Mouse (Mus musculus) limb, embryonic 14.5 days (tissue): ENCODE results near the gene Gss. TPM values are rescaled to one million over a fixed set of nuclear protein-coding genes. Genes with fewer than 3 reads are reported as not detected.

Experiments
- ATAC-seq: fragments of 200-750 bp; cut with Nextera tagmentation; 2 replicates; pipeline ENCODE4 v1.8.0; 2017; ENCODE audit warnings: low read depth, moderate number of reproducible peaks, moderate TSS enrichment; ENCODE audit not compliant: low FRiP score
- DNase-seq: peaks from one replicate; pipeline ENCODE4 v3.0.0-alpha.2; 2015; ENCODE audit warnings: low spot score
- H3K27ac ChIP-seq: fragments of 300-500 bp; sonication (generic); replicated peaks from 2 replicates; pipeline ENCODE4 v1.5.1; 2014; ENCODE audit warnings: low read depth, mild to moderate bottlenecking, low read length, moderate library complexity, mixed read lengths
- H3K27me3 ChIP-seq: fragments of 300-500 bp; sonication (generic); 2 replicates; pipeline ENCODE4 v1.6.1; 2014; ENCODE audit warnings: low read length, mixed read lengths; ENCODE audit not compliant: control insufficient read depth, insufficient read depth
- H3K36me3 ChIP-seq: fragments of 300-500 bp; sonication (generic); 2 replicates; pipeline ENCODE4 v1.6.1; 2014; ENCODE audit warnings: mild to moderate bottlenecking, low read length, moderate library complexity, mixed read lengths; ENCODE audit not compliant: control insufficient read depth, insufficient read depth
- H3K4me1 ChIP-seq: fragments of 300-500 bp; sonication (generic); 2 replicates; pipeline ENCODE4 v1.6.1; 2014; ENCODE audit warnings: antibody characterized with exemption, low read length, mixed read lengths; ENCODE audit not compliant: control insufficient read depth, insufficient read depth
- H3K4me2 ChIP-seq: fragments of 300-500 bp; sonication (generic); replicated peaks from 2 replicates; pipeline ENCODE4 v1.6.1; 2014; ENCODE audit warnings: low read depth, mild to moderate bottlenecking, low read length, moderate library complexity; ENCODE audit not compliant: severe bottlenecking
- H3K4me3 ChIP-seq: fragments of 300-500 bp; sonication (generic); replicated peaks from 2 replicates; pipeline ENCODE4 v1.5.1; 2014; ENCODE audit warnings: low read length
- H3K9ac ChIP-seq: fragments of 300-500 bp; sonication (generic); 2 replicates; pipeline ENCODE4 v1.6.1; 2014; ENCODE audit warnings: mild to moderate bottlenecking, low read depth, low read length, moderate library complexity; ENCODE audit not compliant: severe bottlenecking
- H3K9me3 ChIP-seq: fragments of 300-500 bp; sonication (generic); 2 replicates; pipeline ENCODE4 v1.6.1; 2016; ENCODE audit warnings: low read length; ENCODE audit not compliant: control insufficient read depth
- POLR2A ChIP-seq: fragments of 200-500 bp; IDR thresholded peaks from 2 replicates; pipeline ENCODE4 v1.8.0; 2012; ENCODE audit warnings: inconsistent platforms, mild to moderate bottlenecking, moderate library complexity, borderline replicate concordance; ENCODE audit not compliant: insufficient read depth, insufficient read length; ENCODE audit errors: extremely low read depth
- WGBS: fragments of 180-500 bp; shearing (Covaris S2); extraction: QIAGEN DNeasy Blood & Tissue Kit; methylation state at CpG from one replicate; pipeline ENCODE4 v1.1.7; 2014; 5-methylcytosine and 5-hydroxymethylcytosine counted together
- polyA plus RNA-seq, 2 experiments: library from polyadenylated mRNA; depleted of rRNA in 1 of 2; stranded (reverse) in 1 of 2; unstranded in 1 of 2; fragments of >200 nt; fragmentation: Nextera tagmentation in 1 of 2; extraction: Ambion mirVana in 1 of 2; gene quantifications; 2 replicates each; pipeline versions ENCODE4 v1.2.1 to v1.2.3; 2012 to 2014

The Gss gene
- polyA plus RNA-seq, 2 experiments = 16.3 to 24.9 TPM

DNA sequence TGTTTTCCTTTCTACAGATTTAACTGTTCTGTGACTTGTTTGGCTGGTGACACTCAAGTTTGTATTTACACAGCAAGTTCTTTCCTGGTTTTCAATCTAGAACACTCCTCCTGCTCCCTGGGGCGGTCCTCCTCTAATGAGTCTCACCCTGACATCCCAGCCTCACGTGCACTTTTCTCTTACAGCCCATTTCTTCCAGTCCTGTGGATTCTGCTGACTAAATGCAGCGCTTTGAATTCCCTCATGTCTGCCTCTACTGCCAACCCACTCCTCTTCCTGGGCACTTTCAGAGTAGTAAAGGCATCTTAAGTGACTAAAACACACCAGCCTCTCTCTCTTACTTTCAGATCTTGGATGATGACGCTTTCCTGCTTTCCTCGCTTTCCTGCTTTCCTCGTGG lies 934 bp downstream of the Gss start:
- 5% methylated on average over 6 of the region's 6 CpGs for WGBS
- no peaks in the 10 kb centered on the region for H3K36me3 ChIP-seq
- H3K27me3 ChIP-seq = no peaks in the 10 kb centered on the region
- no peaks in the 10 kb centered on the region for H3K9me3 ChIP-seq
- peak overlapping the region; percentile 57 for H3K4me3 ChIP-seq
- H3K4me1 ChIP-seq = peaks cover 5% of the 10 kb centered on the region; the same call in 1 of the 2 replicates
- H3K27ac ChIP-seq = peak overlapping the region; percentile 85
- DNase-seq (no peak), ATAC-seq (no peak)
- no peak for TF ChIP-seq POLR2A
- H3K9ac ChIP-seq = peak overlapping the region; percentile 77
- peak overlapping the region; percentile 69 for H3K4me2 ChIP-seq

DNA sequence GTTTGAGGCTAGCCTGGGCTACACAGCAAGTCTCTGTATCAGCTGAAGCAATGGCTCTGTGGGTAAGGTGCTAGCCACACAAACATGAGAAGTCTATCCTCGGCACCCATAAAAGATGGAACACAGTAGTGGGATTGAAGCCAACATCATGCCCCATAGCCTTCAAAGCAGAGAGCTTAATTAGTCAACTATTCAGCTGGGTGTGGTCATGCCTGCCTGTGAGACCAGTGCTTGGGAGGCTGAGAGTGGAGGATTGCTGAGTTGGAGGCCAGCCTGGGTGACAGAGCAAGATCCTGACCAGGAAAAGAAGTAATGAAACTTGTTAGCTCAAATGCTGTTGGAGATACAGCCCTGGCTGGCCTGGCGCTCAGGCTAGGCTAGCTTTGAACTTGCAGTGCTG lies 1.7 kb downstream of the Gss start:
- Histone ChIP-seq H3K4me1 (peaks cover 5% of the 10 kb centered on the region; the same call in 1 of the 2 replicates), H3K27me3 (no peaks in the 10 kb centered on the region), H3K4me3 (no peak overlapping the region), H3K9me3 (no peaks in the 10 kb centered on the region), H3K36me3 (no peaks in the 10 kb centered on the region), H3K9ac (no peak overlapping the region), H3K4me2 (no peak overlapping the region), H3K27ac (no peak overlapping the region)
- DNase-seq (no peak), ATAC-seq (no peak)
- 77% methylated on average over 2 of the region's 2 CpGs for WGBS
- TF ChIP-seq POLR2A = no peak

DNA sequence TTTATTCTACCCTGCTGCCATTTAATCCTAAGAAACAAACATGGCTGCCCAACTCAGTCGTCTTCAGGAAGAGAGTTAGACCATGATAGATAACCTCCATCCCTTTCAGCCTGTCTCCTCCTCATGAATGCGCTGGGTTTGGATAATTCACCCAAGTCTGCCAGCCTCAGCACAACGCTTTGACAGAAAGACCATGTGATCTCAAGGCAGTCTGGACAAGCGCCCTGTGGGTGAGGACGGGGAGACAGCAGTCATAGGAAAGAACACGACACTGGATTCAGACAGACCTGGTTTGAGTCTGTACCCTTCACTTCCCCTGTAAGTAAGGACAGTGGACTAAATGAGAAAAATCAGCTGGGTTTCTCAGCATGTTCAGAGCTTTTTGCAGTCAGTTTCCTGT lies 3.1 kb downstream of the Gss start:
- no peak overlapping the region for H3K4me2 ChIP-seq
- peaks cover 5% of the 10 kb centered on the region; the same call in 1 of the 2 replicates for H3K4me1 ChIP-seq
- no peak overlapping the region for H3K4me3 ChIP-seq
- ATAC-seq (no peak), DNase-seq (no peak)
- TF ChIP-seq POLR2A = no peak
- no peaks in the 10 kb centered on the region for H3K36me3 ChIP-seq
- no peaks in the 10 kb centered on the region for H3K27me3 ChIP-seq
- WGBS = 77% methylated on average over 6 of the region's 6 CpGs
- H3K9ac ChIP-seq = no peak overlapping the region
- no peaks in the 10 kb centered on the region for H3K9me3 ChIP-seq
- H3K27ac ChIP-seq = no peak overlapping the region

DNA sequence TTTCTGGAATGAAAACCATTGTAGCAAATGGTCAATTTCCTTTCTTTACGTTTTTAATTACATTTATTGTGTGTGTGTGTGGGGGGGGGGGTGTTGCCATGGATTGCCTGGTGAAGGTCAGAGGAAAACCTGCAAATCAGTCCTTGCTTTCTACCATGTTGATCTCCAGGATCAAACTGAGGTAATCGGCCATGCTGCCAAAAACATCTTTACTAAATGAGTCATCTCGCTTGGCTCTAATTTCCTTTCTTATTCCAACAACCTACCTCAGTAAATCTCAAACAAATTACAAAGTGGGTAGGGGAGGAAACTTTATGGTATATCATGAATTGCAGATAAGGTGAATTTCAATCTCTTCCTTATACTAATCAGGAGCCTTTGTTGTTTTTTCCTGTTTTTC lies 4.5 kb downstream of the Gss start:
- DNase-seq (no peak), ATAC-seq (no peak)
- Histone ChIP-seq H3K27ac (no peak overlapping the region), H3K36me3 (no peaks in the 10 kb centered on the region), H3K4me2 (no peak overlapping the region), H3K4me1 (peaks cover 5% of the 10 kb centered on the region; the same call in 1 of the 2 replicates), H3K9me3 (no peaks in the 10 kb centered on the region), H3K9ac (no peak overlapping the region), H3K27me3 (no peaks in the 10 kb centered on the region), H3K4me3 (no peak overlapping the region)
- no peak for TF ChIP-seq POLR2A
- WGBS = 72% methylated on average over 3 of the region's 3 CpGs

DNA sequence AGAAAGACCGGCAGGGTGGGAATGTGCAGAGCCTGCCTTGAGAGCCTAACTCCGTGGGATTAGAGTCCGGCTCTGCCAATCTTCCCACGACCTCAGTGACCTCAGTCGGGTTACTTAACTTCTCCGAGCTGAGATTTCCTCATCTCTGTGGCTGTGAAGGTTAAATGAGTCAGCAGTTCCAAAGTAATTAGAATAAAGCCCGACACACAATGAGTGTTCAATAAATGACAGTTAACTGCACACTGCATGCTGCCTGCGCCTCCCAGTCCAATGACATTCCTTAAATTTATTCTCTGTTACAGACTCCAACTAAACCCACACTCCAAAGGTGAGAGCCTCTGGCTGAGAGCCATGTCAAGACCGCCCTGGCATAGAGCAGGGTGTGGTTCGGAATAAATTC lies 7.1 kb downstream of the Gss start:
- H3K4me3 ChIP-seq = no peak overlapping the region
- 72% methylated on average over 10 of the region's 10 CpGs for WGBS
- H3K27me3 ChIP-seq = no peaks in the 10 kb centered on the region
- no peak overlapping the region for H3K9ac ChIP-seq
- H3K36me3 ChIP-seq = no peaks in the 10 kb centered on the region; the same call in 1 of the 2 replicates
- no peak overlapping the region for H3K4me2 ChIP-seq
- DNase-seq (no peak), ATAC-seq (no peak)
- no peaks in the 10 kb centered on the region for H3K9me3 ChIP-seq
- TF ChIP-seq POLR2A = no peak
- H3K27ac ChIP-seq = no peak overlapping the region
- no peaks in the 10 kb centered on the region for H3K4me1 ChIP-seq

DNA sequence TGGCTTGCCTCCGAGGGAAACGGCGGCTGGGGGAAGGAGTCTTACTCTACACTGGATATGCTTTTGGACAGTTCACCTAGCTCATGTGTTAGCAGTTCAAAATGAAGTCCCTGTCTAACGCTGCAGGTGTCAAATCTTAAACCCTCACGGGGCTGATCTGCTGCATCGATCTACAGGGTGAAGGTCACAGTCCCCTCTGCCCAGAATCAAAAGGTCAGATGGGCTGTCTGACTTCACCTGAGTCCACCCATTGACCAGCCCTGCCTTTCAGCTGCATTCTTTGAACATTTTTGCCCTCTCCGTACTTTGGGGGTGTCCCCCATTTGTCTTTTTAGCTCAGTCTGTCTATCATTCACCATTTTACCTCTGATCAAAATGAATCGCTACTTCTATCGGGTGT lies 7.5 kb downstream of the Gss start:
- Histone ChIP-seq H3K36me3 (no peaks in the 10 kb centered on the region; the same call in 1 of the 2 replicates), H3K4me3 (no peak overlapping the region), H3K27ac (no peak overlapping the region), H3K27me3 (no peaks in the 10 kb centered on the region), H3K9me3 (no peaks in the 10 kb centered on the region), H3K4me1 (no peaks in the 10 kb centered on the region), H3K4me2 (no peak overlapping the region), H3K9ac (no peak overlapping the region)
- no peak for ATAC-seq
- no peak for TF ChIP-seq POLR2A
- 90% methylated on average over 9 of the region's 9 CpGs for WGBS
- DNase-seq = no peak
